Mouse (Mus musculus) lung, postnatal 25 days (tissue): Measurements from ENCODE around the gene Cmtr1.

Experiments
- DNase-seq: peaks from one replicate; pipeline ENCODE4 v3.0.0; 2022; ENCODE audit warnings: low spot score

Gene Cmtr1

DNA sequence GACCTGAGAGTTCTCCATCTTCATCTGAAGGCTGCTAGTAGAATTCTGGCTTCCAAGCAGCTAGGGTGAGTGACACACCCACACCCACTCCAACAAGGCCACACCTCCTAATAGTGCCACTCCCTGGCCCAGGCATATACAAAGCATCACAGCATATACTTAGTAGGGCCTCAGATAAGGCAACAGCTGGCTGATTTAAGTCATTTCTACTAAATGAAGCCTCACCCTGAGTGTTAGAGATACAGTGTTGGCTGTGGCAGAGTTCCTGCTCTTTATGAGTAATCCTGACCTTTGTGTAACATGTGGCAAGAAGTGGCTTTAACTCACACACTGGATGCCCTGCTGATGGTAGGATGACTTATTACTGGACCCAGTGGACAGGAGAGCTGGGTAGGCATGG, 9.5 kb downstream of the Cmtr1 start:
- no peak for DNase-seq

DNA sequence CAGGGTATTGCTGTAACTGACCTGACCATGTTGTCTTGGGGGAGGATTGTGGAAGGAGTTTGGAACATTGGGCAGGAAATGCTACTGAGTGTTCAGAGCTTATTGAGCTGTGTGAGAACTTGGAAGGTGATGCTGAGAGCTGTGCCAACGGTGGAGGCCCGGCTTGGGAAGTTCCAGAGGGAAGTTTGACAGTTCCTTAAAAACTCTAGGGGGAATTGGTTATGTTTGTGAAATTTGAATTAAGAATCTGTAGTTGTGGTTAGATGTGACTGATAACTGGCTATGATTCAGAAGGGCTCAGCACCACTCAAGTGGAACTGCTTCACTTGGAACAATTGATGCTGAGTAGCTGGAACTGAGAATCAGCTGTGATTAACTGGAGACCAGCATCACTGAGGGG, 10.6 kb downstream of the Cmtr1 start:
- no peak for DNase-seq

DNA sequence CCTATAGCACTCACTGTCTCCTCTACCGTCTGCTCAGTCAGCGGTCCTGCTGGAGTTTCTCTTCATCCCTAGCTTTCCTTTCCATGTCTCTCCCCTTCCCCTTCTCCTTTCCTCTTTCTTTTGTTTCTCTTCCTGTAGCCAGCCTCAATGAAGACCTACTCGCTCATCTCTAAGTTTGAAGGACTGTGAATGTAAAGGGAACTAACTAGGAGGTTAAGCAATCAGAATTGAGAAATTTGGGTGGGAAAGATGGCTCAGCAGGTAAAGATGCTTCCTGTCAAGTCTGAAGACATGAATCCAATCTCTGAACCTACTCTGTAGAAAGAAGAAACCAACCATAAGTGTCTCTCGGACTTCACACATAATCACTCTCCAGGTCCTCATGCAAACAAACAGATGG, 12.9 kb downstream of the Cmtr1 start:
- no peak for DNase-seq

DNA sequence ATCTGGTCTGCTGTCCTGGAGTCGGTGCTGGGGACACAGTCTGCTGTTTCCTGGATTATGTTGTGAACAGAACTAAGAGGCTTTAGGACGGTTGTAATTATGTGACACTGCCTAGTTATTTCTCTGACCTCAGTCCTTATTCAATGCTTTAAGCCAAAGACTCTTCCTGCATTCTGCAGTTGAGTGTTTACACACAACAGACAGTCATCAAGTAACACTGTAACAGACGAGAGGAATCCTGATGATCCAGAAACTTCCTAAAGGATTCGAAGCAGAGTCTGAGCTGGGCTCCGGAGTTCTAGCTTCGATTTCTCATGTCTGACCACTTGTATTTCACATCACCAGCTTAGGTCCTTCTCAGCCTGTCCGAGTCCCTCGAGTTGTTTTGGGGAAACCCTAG, 18.1 kb downstream of the Cmtr1 start:
- DNase-seq = no peak

DNA sequence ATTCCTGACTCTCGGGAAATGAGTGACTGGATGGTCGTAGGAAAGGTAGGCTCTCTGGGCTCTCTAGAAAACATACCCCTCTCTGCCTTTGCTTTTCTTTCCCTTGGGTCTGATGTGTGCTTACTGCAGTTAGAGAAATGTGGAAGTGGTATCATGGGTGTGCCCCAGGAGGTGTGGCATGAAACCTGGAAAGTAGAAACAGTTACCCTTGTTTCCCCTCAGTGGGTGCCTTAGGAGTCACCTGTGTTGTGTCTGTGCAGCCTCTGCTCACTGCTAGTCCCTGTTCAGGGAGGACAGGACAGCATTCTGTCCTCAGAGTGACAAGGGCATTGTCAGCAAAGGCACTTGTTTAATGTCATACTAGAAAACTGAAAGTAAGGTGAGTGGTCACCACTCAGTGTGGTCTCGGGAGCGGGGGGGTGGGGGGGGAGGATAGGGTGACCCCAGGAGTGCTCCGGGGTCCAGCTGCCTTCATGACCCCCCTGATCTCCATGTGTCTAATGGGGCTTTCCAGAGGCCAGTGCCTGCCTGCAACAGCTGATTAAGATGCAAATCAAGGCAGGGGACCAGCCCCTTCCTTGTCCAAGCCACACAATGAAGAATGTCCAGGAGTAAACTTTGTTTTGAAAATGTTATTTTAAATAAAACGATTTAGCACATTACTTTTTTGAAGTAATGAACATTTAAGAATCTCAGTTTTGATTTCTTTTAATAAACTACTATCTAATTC, 18.8 kb downstream of the Cmtr1 start:
- DNase-seq = no peak

DNA sequence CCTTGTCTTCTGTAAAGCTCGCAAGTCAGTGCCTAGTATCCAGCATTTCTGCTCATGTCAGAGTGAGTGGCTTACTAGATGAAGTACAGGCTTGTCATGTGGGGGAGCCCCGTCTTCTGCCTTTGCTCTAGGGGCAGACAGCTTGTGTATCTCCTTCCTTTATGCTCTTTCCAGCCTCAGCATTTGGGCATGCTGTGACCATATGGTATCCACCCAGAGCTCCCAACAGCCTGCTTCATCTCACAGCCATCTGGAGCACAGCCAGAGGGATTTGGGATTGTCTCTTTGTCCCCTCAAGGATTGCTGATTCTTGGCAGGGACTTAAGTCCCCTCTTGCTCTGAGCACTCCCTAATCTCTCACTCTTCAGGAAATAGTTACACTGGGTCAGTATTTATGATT, 19.8 kb downstream of the Cmtr1 start:
- no peak for DNase-seq

DNA sequence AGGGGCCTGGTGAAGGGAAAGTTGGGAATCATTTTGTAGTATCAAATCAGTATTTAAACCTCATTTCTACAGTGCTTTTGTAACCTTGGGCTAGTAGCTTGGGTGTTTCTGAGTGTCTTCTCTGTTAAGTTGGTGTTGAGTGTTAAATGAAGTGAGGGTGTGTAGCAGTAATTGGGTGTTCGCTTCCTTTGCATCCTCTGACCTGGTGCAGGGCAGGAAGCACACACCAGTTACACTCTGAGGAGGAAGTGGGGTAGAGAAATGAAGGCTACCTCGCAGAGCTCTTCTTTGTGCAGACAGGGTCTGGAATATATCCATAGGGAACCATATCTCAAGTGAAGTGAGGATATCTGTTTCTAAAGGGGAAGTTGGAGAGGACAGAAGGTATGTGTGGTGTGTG, 20.5 kb downstream of the Cmtr1 start:
- no peak for DNase-seq

DNA sequence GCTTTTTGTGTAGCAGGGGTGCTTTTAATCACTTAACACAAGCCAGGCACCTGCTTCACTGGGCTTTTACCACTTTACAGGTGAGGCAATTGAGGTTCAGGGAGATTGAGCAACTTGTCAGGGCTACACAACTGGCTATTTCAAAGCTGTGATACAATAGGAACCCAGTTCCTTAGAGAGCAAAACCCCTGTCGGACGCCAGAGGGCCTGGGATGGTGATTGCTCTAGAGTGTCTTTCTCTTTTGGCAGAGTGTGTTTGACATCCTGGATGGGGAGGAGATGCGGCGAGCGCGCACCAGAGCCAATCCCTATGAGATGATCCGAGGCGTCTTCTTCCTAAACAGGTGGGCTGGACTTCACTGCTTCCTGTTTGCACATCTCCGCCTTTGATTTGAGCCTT, 21.3 kb downstream of the Cmtr1 start:
- DNase-seq = no peak

DNA sequence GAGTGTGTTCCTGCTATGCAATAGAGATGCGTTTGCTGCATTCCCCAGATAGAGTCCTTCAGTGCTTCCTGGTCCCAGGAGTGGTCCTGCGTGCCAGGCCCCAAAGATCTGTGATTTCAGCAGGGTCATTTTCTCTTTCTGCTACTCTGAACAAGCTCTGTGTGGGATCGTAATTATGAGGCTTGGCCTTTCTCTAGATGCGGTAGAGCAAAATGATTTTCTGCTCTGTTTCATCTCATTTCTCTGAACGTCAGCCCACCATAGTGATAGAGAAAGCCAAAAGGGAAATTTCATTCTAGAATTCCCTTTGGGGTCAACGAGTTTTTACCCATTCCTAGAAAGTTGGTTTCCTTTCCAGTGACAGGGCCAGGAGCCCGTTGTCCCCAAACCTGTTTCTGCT, 21.9 kb downstream of the Cmtr1 start:
- DNase-seq = no peak

DNA sequence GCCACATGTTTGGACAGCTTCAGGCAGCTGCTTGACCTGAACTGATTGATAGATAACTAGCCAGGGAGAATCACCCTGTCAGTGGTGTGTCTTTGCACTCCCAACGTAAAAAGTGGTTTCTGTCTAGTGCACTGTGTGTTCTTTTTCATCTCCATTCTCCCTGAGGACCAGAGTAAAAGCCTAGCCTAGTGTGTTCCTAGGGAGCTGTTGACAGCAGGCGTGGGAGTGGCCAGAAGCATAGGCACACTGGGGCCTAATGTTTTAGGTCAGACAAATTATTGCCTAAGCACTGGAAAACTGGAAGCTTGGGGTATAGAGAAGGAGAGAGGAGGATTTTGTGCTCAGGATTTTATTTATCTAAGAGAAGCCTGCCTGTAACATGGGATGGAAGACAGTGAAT, 22.7 kb downstream of the Cmtr1 start:
- no peak for DNase-seq

DNA sequence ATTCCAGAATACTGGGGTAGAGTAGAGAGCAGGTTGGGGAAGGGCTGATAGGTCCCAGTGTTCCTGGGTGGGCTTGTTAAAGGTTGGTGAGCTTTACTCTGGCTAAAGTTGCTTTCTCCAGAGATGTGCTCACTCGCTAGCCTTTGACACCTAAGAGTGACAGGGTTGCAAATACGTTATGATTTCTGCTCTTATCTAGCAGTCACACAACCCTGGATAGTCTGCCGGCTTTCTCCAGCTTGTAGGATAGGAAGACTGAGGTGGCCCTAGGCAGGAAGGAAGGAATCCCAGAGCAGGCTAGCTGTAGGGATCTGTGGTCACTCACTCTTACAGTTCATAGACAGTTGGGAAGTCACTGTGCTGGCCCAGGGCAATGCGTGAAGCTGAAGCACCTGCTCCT, 23.9 kb downstream of the Cmtr1 start:
- no peak for DNase-seq

DNA sequence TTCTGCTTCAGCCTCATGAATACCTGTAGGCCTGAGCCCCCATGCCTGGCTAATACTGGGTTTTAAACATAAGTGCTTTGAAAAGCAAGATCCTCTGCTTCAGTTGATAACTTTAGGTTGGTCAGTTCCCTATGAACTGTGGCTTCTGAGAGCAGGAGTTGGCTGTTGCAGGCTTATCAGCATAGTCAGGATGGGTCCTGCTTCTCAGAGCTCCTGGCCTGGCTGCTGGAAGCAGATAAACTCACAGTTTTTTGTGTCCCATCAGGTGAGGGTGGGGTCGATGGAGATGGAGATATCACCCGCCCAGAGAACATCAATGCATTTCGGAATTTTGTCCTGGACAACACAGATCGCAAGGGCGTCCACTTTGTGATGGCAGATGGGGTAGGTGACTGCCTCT, 26.4 kb downstream of the Cmtr1 start:
- no peak for DNase-seq

DNA sequence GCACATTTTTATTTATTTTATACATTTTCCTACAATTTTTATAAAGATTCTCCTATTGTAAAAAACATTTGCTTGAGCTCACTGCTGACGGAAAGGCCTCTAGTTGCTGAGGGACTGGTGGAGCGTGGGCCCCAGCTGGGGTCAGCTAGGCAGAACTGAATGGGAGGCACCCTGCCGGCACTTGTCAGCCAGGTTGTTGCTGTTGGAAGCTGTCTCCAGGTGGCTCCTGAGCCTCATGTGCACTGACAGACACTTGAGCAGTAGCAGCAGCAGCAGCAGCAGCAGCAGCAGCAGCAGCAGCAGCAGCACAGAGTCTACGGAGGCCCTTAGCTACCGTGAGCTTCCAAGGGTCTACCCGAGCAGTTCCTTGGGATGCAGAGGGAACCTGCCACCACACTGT, 27.0 kb downstream of the Cmtr1 start:
- no peak for DNase-seq

DNA sequence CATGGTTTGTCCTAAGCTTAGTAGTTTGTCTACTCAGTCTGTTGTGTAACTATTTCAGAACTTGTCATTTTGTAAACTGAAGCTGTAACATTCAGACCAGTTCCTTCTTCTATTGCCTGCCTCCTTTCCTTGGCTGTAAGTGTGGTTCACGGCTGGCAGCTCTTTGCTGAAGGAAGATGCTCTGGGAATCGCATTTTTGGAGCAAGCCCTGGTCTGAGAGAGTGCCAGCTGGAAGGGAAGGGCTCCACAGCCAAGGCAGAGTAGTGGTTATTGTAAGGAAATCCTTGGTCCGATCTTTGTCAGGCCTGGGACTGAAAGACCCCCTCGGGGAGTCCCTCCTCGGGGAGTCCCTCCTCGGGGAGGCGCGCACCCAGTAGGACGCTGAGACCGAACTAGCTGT, 28.2 kb downstream of the Cmtr1 start:
- no peak for DNase-seq

DNA sequence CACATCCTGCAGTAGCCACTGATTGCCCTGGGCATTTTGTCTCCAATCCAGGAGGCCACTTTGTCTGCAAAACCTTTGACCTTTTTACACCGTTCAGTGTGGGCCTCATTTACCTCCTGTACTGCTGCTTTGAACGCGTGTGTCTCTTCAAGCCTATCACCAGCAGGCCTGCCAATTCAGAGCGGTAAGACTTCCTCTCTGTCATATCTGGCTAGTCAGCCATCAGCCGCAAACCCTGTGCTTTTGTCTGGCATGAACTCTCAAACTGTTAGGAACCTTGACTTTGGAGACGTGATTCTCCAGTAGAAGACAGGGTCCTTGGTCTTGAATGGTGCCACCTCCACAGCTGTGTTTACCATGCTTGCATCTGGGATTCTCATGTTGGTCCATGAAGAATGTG, 29.9 kb downstream of the Cmtr1 start:
- DNase-seq = no peak

DNA sequence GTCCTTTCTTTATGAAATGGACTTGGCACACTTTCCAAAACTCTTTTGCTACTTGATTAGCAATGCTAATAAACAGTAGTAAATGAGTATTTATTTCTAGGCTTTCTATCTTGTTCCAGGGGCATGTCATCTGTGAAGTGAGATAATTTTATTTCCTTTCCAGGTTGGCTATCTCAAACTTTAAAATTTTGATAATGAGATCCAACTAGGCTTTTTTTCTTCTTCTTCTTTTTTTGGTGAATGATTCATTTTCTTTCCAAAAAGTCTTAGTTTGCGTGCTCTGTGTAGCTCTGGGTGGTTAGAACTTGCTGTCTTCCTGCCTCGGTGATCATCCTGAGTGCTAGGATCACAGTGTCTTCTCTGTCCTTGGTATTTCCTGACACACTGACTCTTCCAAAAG, 32.4 kb downstream of the Cmtr1 start:
- no peak for DNase-seq

DNA sequence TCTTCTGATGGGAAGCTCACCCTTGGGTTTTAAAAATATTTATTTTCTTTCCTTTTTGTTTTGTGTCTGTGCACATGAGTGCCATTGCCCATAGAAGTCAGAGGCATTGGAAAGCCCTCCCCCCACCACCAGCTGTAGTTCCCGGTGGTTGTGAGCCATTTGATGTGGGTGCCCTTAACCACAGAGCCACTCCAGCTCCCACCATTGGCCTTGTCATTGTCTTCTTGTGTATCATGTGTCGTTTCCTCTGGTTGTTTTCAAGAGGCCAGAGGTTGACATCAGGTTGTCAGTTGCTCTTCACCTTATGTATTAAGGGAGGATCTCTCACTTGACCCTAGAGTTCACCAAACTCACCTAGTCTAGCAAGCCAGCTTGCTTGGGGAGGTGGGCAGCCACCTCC, 33.2 kb downstream of the Cmtr1 start:
- no peak for DNase-seq

DNA sequence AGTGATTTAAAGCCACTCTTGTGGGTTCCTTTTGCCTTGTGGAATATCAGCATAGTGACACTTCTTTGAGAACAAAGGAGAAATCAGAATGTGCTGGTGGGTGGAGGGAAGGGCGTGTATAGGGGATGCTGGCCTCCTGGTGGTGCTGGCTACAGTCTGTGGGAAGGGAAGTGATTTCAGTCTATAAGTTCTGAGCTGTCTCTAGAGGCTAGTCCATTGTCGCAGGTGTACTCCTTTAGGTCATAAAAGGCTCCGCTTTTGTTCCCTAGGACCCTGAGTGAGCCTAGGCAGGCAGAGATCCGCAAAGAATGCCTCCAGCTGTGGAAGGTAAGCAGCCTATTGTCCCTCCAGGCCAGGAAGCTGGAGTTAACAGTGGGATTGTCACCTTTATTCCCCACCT, 34.1 kb downstream of the Cmtr1 start:
- no peak for DNase-seq

DNA sequence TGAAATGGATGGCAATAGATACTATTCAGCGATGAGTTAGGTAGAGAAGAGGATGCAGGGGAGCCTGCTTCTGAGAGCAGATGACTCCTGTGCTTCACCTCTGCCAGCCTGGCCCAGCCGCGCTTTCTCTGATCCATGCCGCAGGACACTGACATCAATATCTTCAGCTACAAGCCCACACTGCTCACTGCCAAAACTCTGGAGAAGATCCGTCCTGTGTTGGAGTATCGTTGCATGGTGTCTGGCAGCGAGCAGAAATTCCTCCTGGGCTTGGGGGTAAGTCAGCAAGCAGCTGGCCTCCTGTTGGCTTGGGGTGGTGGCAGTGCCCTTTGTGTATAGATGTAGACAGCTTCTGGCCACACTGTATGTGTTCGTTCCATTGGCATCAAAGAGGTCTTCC, 36.5 kb downstream of the Cmtr1 start:
- DNase-seq = no peak

DNA sequence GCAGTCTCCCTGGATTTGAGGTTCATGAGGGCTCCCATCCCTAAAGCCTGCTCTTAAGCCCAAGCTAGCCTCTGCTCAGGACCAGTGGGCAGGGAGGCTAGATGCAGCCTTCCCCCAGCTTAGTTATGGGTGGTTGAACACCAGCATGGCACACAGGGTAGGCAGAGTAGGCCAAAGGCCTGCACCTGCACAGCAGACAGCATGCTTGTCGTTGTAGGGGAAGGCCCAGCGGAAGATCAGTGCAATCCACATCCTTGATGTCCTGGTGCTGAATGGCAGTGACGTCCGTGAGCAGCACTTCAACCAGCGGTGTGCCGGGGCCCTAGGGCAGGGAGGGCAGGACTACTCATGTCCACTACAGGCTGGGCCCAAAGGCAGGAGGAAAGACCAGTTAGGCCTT, 38.0 kb downstream of the Cmtr1 start:
- DNase-seq = no peak

DNA sequence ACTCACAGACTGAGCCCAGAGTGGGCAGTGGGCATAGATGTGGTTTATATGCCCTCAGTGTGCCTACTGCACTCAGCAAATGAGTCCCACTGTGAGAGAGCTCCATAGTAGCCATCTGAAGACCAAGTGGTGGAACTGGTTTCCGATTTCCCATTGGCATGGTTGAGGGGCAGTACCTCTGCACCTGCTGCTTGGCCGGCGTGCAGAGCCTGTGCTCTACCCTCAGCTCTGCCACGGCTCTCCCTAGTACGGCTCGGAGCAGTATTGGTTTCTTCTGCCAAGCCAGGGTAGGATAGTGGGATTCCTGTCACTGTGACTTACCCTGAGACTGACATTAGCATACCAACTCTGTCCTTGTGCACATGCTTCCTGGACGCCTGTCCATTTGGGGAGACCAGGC, 40.2 kb downstream of the Cmtr1 start:
- DNase-seq = no peak

DNA sequence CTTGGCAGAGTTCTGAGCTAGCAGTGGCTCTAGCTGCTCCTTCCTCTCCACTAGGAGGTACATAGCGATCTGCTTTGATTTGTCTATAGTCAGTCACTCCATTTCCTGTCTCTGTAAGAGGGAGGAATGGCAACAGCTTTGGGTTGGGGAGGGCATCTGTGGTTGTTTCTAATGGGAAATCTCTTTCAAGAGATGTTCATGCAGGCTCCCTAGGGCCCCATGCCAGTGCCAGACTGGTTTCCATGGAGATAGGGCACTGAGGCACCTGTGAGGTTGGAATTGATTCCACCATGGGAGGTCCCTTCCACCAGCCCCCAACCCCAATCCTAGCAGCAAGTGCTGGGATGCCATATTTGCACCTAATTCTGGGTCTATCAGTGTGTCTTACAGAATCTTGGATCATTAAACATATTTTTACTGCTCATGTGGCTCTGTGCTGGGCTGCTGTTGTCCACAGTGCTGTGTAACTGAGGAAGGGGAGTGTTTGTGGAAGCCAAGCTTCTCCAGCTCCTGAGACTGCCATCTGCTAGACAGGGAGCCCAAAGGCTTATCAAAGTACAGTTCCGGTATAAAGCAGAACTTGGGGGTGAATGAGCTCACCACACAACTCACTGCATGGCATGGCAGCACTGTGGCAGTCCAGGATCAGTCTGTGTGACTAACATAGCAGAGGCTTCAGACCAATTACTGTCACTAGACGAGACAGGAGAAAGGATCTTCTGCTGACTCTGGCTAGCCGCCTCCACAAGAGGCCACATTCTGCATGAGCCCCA, 42.7 kb downstream of the Cmtr1 start:
- no peak for DNase-seq

DNA sequence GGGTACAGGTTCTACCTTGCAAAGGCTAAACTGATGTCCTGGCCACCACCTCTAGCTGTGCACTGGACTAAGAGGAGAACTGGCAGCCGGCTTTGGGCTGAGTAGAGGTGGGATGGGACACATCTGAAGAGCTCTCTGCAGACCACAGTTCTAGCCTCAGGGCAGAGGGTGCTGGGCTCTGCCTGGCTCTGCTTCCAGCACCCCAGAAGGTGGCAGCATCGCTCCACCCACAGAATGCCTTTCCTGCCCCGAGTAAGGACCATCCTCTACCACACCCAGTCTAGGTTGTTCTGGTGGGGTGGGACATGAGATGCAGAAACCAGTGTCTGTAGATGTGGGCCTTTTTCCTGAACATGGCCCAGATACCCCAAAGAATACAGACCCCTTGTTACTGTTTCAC, 44.4 kb downstream of the Cmtr1 start:
- DNase-seq = peak; percentile 13

DNA sequence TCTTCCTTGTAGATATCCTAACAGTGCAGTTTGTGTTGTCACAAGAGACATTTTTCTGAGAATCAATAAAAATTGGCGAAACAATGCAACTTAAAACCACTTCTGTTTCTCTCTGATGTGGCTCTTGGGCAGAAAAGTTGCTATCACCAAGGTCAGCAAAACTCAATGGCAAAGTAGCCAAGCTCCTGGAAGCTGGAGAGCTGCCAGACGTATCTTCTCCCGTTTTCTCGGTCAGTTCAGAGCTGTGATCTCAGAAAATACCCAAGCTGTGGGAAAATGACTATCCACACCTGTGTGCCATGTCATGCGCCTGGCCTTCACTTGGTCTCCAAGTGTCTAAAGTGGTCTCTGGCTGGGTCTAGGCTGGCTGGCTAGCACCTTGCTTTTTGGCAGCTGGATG, 45.5 kb downstream of the Cmtr1 start:
- DNase-seq = no peak
